Mouse (Mus musculus) midbrain, postnatal 0 days (tissue): ENCODE measurements around the gene Gm20425. TPM values are rescaled to one million over a fixed set of nuclear protein-coding genes. Genes with fewer than 3 reads are reported as not detected.

Source experiments
- ATAC-seq: fragments of 200-750 bp; cut with Nextera tagmentation; 2 replicates; pipeline ENCODE4 v1.8.0; 2017; ENCODE audit warnings: moderate number of reproducible peaks, mild to moderate bottlenecking, moderate TSS enrichment, moderate library complexity; ENCODE audit not compliant: low FRiP score
- DNase-seq: peaks from one replicate; pipeline ENCODE4 v3.0.0-alpha.2; 2015; ENCODE audit warnings: low spot score
- H3K27ac ChIP-seq: fragments of 300-500 bp; sonication (generic); 2 replicates; pipeline ENCODE4 v1.5.1; 2014; ENCODE audit warnings: low read depth, mild to moderate bottlenecking, low read length, mixed read lengths
- H3K27me3 ChIP-seq: fragments of 300-500 bp; sonication (generic); 2 replicates; pipeline ENCODE4 v1.6.1; 2014; ENCODE audit warnings: low read length, control low read depth, mixed read lengths; ENCODE audit not compliant: insufficient read depth
- H3K36me3 ChIP-seq: fragments of 300-500 bp; sonication (generic); 2 replicates; pipeline ENCODE4 v1.6.1; 2014; ENCODE audit warnings: low read length, control low read depth, mixed read lengths; ENCODE audit not compliant: insufficient read depth
- H3K4me1 ChIP-seq: fragments of 300-500 bp; sonication (generic); 2 replicates; pipeline ENCODE4 v1.6.1; 2014; ENCODE audit warnings: mild to moderate bottlenecking, control low read depth, antibody characterized with exemption, low read length, mixed read lengths; ENCODE audit not compliant: insufficient read depth
- H3K4me2 ChIP-seq: fragments of 300-500 bp; sonication (generic); 2 replicates; pipeline ENCODE4 v1.6.1; 2014; ENCODE audit warnings: low read depth, mild to moderate bottlenecking, low read length, mixed read lengths; ENCODE audit not compliant: poor library complexity, severe bottlenecking
- H3K4me3 ChIP-seq: fragments of 300-500 bp; sonication (generic); 2 replicates; pipeline ENCODE4 v1.5.1; 2014; ENCODE audit warnings: low read depth, mild to moderate bottlenecking, low read length, moderate library complexity
- H3K9ac ChIP-seq: fragments of 300-500 bp; sonication (generic); replicated peaks from 2 replicates; pipeline ENCODE4 v1.6.1; 2014; ENCODE audit warnings: mild to moderate bottlenecking, low read length, moderate library complexity, mixed read lengths; ENCODE audit not compliant: poor library complexity, severe bottlenecking
- H3K9me3 ChIP-seq: fragments of 300-500 bp; sonication (generic); 2 replicates; pipeline ENCODE4 v1.6.1; 2016; ENCODE audit warnings: low read length, control low read depth
- CTCF ChIP-seq: IDR thresholded peaks from 2 replicates; pipeline ENCODE4 v1.5.1; 2016; ENCODE audit warnings: antibody characterized with exemption, mild to moderate bottlenecking
- WGBS: fragments of 180-500 bp; shearing (Covaris S2); extraction: QIAGEN DNeasy Blood & Tissue Kit; methylation state at CpG from one replicate; pipeline ENCODE4 v1.1.7; 2014; 5-methylcytosine and 5-hydroxymethylcytosine counted together
- polyA plus RNA-seq: library from polyadenylated mRNA; unstranded; fragments of >200 nt; fragmentation: Nextera tagmentation; extraction: Ambion mirVana; gene quantifications from 2 replicates; pipeline ENCODE4 v1.2.1, GENCODE M21; 2015
- total RNA-seq: library from RNA; depleted of rRNA; stranded (reverse); fragments of >200 nt; gene quantifications from 2 replicates; pipeline ENCODE4 v1.2.3, GENCODE M21; 2014

Gene Gm20425
- total and polyA plus RNA-seq, 2 experiments from 2014 or later = 4.5 TPM; not detected in 1

DNA sequence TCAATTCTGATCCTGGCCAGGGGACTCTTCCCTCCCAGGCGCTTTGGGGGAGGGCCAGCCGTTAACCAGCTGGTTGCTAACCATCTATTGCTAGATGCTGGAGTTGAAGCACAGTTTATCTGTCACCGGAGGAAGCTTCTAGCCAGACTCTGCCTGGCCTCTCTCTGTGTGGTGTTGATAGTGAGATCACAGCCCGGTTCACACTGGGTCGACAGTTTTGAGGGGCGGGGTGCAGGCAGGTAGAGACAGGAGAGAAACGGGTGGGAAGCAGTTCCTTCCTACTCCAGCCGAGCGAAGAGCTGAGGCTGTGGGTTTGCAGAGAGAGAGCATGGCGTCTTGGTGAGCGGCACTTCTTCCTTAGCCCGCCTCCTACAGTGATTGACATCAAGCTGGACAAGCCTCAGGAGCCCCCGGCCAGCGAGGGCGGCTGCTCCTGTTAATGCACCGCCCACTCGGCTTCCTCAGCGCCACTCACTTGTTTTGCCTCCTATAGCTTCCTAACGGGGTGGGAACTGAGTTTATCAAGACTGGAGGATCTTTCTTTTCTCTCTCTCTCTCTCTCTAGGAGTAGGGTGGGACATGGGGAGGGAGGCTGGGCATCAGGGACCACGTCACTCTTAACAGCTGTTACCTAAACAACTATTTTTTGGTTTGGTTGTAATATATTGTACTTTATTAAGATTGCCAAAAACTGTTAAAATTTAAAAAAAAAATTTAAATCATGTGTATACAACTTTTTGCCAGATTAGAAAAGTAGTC lies 49.1 kb downstream of the Gm20425 start:
- Histone ChIP-seq H3K9me3 (no peaks in the 10 kb centered on the region), H3K27ac (no peak overlapping the region), H3K4me1 (no peaks in the 10 kb centered on the region), H3K4me2 (peak overlapping the region; percentile 25; the same call in 1 of the 2 replicates), H3K9ac (no peak overlapping the region), H3K4me3 (no peak overlapping the region), H3K27me3 (no peaks in the 10 kb centered on the region), H3K36me3 (peaks cover 19% of the 10 kb centered on the region)
- ATAC-seq (0 out of 2 replicates have a peak, but pooled peaks have one; percentile 38), DNase-seq (peak; percentile 83)
- WGBS = 9% methylated on average over 20 of the region's 20 CpGs
- no peak for TF ChIP-seq CTCF

DNA sequence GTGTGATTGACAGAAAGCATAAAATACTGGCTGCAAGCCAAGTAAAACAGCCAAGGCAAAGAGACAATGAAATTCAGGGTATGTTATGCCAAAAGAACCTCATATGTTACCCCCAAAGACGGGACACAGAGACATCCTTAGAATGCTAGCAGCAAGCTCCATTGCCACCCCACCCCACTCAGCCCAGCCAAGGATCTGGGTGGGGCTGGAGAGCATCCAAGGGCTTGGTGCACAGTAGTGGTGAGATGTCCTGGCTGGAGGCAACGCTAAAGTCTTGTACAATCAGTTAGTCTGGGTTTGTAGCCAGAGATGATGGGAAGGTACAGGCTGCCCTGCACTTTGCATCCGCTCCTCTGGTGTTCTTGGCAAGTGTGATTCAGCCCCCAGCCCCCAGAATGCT lies 49.8 kb downstream of the Gm20425 start:
- H3K36me3 ChIP-seq = peaks cover 20% of the 10 kb centered on the region
- ATAC-seq (0 out of 2 replicates have a peak, but pooled peaks have one; percentile 27), DNase-seq (peak; percentile 19)
- no peak overlapping the region for H3K27ac ChIP-seq
- peak overlapping the region; percentile 25; the same call in 1 of the 2 replicates for H3K4me2 ChIP-seq
- H3K27me3 ChIP-seq = no peaks in the 10 kb centered on the region
- H3K4me3 ChIP-seq = no peak overlapping the region
- no peak overlapping the region for H3K9ac ChIP-seq
- no peaks in the 10 kb centered on the region for H3K4me1 ChIP-seq
- 49% methylated on average over 3 of the region's 3 CpGs for WGBS
- H3K9me3 ChIP-seq = no peaks in the 10 kb centered on the region
- TF ChIP-seq CTCF = no peak

DNA sequence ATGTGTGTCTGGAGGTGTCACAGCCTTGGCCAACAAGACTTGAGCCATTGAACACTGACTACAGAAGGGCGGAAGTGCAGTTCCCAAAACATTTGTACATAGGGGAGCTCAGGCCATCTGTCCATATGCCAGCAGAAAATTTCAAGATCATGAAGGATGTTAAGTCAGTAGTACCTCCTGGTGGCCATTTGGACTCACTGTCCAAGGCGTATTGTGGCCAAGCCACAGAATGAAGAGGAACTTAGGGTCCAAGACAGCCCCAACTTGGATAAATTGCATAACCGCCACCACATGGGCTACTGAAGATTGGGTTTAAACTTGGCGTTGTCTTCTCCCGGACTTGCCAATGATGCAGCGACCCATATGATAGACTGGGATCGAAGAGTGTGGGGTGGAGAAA lies 54.4 kb downstream of the Gm20425 start:
- Histone ChIP-seq H3K4me2 (no peak overlapping the region), H3K36me3 (peaks cover 21% of the 10 kb centered on the region), H3K9me3 (no peaks in the 10 kb centered on the region), H3K9ac (no peak overlapping the region), H3K27ac (no peak overlapping the region), H3K4me3 (no peak overlapping the region), H3K27me3 (no peaks in the 10 kb centered on the region), H3K4me1 (no peaks in the 10 kb centered on the region)
- TF ChIP-seq CTCF = no peak; the same call in 1 of the 2 replicates
- ATAC-seq (no peak), DNase-seq (no peak)
- WGBS = 95% methylated on average over 7 of the region's 7 CpGs

DNA sequence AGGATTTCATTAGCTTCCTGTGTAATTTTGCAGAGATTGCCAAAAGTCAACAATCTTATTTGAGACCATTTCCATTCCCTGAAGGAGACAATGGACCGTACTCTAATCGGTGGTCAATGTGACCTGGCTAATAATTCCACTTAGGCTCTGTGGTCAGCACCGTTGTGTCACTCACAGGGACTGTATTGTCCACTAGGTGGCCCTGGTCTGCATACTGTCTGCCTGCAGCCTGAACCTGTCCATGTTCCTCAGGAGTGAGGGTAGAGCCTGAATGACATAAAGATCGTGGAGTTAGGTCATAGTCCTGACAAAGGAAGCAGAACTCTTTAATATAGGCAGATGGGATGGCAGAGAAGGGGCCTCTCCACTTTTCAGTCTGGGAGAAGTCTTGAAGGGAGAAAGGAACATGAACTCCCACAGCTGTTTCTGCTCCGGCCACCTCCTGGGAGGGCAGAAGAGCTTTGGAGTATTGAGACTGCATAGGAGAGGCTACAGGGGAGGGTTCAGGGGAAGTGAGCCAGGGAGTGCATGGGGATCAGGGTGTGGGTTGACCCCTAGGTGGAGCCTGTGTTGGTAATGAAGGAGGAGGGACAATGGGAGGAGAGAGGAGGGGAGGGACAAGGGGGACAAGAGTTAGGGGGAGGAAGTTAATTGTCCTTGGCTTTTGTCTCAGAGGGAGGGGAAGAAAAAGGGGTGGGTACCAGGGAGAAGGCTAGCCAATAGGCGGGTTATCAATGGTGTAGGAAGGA lies 55.2 kb downstream of the Gm20425 start:
- peak; percentile 73 for TF ChIP-seq CTCF
- no peak overlapping the region for H3K9ac ChIP-seq
- no peaks in the 10 kb centered on the region for H3K27me3 ChIP-seq
- H3K9me3 ChIP-seq = no peaks in the 10 kb centered on the region
- WGBS = 66% methylated on average over 6 of the region's 6 CpGs
- no peak overlapping the region for H3K4me2 ChIP-seq
- DNase-seq = peak; percentile 45
- no peaks in the 10 kb centered on the region for H3K4me1 ChIP-seq
- peaks cover 26% of the 10 kb centered on the region for H3K36me3 ChIP-seq
- no peak overlapping the region for H3K4me3 ChIP-seq
- H3K27ac ChIP-seq = no peak overlapping the region
- ATAC-seq = no peak

DNA sequence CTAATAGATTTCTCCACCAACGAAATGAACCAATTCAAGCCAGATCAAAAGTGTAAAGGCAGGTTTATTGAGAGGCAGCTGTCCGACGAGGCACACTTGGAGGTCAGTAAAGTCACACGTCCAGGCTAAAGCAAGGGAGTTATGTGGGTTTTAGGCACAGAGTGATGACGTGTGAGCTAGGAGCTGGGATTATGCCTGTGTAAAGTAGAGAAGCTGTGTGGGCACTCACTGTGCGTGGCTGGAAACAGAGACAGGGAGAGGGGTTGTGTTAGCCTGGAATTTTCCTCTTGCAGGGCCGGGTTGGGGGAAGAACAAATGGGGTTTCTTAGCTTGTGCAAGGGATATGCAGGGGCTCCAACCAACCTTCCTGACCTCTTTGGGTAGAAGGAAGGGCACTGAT lies 61.3 kb downstream of the Gm20425 start:
- TF ChIP-seq CTCF = no peak
- DNase-seq (no peak), ATAC-seq (no peak)
- Histone ChIP-seq H3K27me3 (no peaks in the 10 kb centered on the region), H3K9ac (no peak overlapping the region), H3K36me3 (peaks cover 52% of the 10 kb centered on the region), H3K4me3 (no peak overlapping the region), H3K4me2 (no peak overlapping the region), H3K27ac (no peak overlapping the region), H3K9me3 (no peaks in the 10 kb centered on the region), H3K4me1 (no peaks in the 10 kb centered on the region)
- WGBS = 69% methylated on average over 7 of the region's 7 CpGs

DNA sequence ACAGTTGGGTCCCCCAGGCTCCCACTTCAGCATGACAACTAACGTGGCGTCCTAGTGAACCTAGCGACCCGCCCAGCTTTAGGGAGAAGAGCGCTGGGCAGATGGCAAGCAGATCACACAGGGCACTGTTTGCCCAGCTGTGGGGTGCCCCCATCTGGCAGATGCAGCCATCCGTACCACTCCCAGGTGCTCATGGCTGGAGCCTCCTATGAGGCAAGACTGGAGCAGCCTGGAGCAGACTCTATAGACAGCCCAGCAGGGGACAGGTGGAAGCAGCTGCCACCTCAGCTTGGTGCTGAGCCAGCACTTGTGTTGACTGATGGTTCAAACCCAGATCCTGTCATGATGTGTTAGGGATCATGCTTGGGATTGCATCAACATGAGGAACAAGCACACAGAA lies 62.1 kb downstream of the Gm20425 start:
- DNase-seq = peak; percentile 75
- H3K27me3 ChIP-seq = no peaks in the 10 kb centered on the region
- H3K4me3 ChIP-seq = no peak overlapping the region
- H3K9me3 ChIP-seq = no peaks in the 10 kb centered on the region
- 71% methylated on average over 6 of the region's 6 CpGs for WGBS
- peak; percentile 50; the same call in 1 of the 2 replicates for ATAC-seq
- H3K27ac ChIP-seq = no peak overlapping the region
- no peaks in the 10 kb centered on the region for H3K4me1 ChIP-seq
- no peak overlapping the region for H3K4me2 ChIP-seq
- peaks cover 57% of the 10 kb centered on the region for H3K36me3 ChIP-seq
- H3K9ac ChIP-seq = no peak overlapping the region
- no peak for TF ChIP-seq CTCF
